Mouse (Mus musculus): ENCODE data around the gene Cd180.

- TF ChIP-seq CTCF (conservative IDR thresholded peaks at IDR 0.05; ENCODE audit: low read length) (no peak), NANOG (IDR thresholded peaks at IDR 0.05; ENCODE audit: borderline replicate concordance, low read length) (peak; percentile 90), POU5F1 (IDR thresholded peaks at IDR 0.05; ENCODE audit: borderline replicate concordance, low read length) (no peak)
Observed at GRCm38 (mm10) chr13:102655071-102655570, 38.2 kb upstream of the Cd180 start.

Data from E14TG2a.4 (cell line).